ENCODE assay signal across 8 mouse cellular contexts in genomic region chr16:91864646-91865332, GRCm38 (mm10).
DNase-seq lines count a peak whose midpoint lies in the region; ATAC-seq lines count a peak whose summit lies in the region.
"Had no signal": no experiment of that assay in that cellular context is flagged by ENCODE, and none has a peak within 500 bp of the region (broad histone marks: within the 10 kb centered on the region; RNA-seq: fewer than 3 reads in every experiment).

No protein-coding gene starts in this region.

- WGBS in heart, embryonic 11.5 days (ENCODE audit: insufficient replicate concordance) = 52% methylated on average over 10 of the region's 10 CpGs
- WGBS in liver, embryonic 13.5 days (ENCODE audit: insufficient replicate concordance) = 32% methylated on average over 10 of the region's 10 CpGs

- peaks cover 7% of the 10 kb centered on the region; the same call in 1 of the 2 replicates for H3K36me3 ChIP-seq in heart, embryonic 11.5 days (ENCODE audit: control insufficient read depth, insufficient read depth, low read length)
- H3K36me3 ChIP-seq in liver, embryonic 13.5 days = peaks cover 84% of the 10 kb centered on the region

- H3K27me3 ChIP-seq in heart, embryonic 11.5 days (ENCODE audit: control insufficient read depth, insufficient read depth, low read length) = no peaks in the 10 kb centered on the region
- no peaks in the 10 kb centered on the region for H3K27me3 ChIP-seq in liver, embryonic 13.5 days

- H3K4me3 ChIP-seq in heart, embryonic 11.5 days (ENCODE audit: low read depth, low read length) = no peak overlapping the region
- peak overlapping the region; percentile 25; the same call in 1 of the 2 replicates for H3K4me3 ChIP-seq in liver, embryonic 13.5 days (replicated peaks)
- H3K4me3 ChIP-seq: midbrain, embryonic 10.5 days had no signal

- peak overlapping the region; percentile 20 for H3K4me2 ChIP-seq in heart, embryonic 11.5 days
- H3K4me2 ChIP-seq in liver, embryonic 13.5 days = peak overlapping the region; percentile 64

- H3K4me1 ChIP-seq in heart, embryonic 11.5 days (ENCODE audit: control insufficient read depth, insufficient read depth, low read length) = peaks cover 54% of the 10 kb centered on the region
- peaks cover 89% of the 10 kb centered on the region for H3K4me1 ChIP-seq in liver, embryonic 13.5 days (replicated peaks)

- peak; percentile 48 for DNase-seq in spleen, adult 12 weeks (ENCODE audit: low spot score)
- DNase-seq in spleen, adult 18-20 months = no peak
- DNase-seq in liver, embryonic 13.5 days = peak; percentile 84
- DNase-seq in left cerebral cortex, adult 11 months (ENCODE audit: low spot score) = no peak
- no peak for DNase-seq in thymus, postnatal 25 days
- DNase-seq in adrenal gland, adult 2 months = no peak

- H3K9ac ChIP-seq in heart, embryonic 11.5 days (ENCODE audit: low read depth, low read length) = peak overlapping the region; percentile 17; the same call in 1 of the 2 replicates
- peak overlapping the region; percentile 64 for H3K9ac ChIP-seq in liver, embryonic 13.5 days

- peak overlapping the region; percentile 80 for H3K27ac ChIP-seq in heart, embryonic 11.5 days (ENCODE audit: low read depth, low read length)
- H3K27ac ChIP-seq in liver, embryonic 13.5 days = peak overlapping the region; percentile 89
- H3K27ac ChIP-seq: midbrain, embryonic 10.5 days had no signal

- H3K9me3 ChIP-seq in heart, embryonic 11.5 days (replicated peaks; ENCODE audit: control insufficient read depth, low read length) = no peaks in the 10 kb centered on the region
- H3K9me3 ChIP-seq in liver, embryonic 13.5 days (replicated peaks) = no peaks in the 10 kb centered on the region
- H3K9me3 ChIP-seq: midbrain, embryonic 10.5 days had no signal

- peak; percentile 92 for ATAC-seq in heart, embryonic 11.5 days (replicated peaks; ENCODE audit: insufficient number of reproducible peaks, low FRiP score, low TSS enrichment)
- ATAC-seq in liver, embryonic 13.5 days (ENCODE audit: low read depth) = peak; percentile 99

Comparison
In these comparisons a context has a peak if more than half of its experiments do, and no peak if none do; other contexts are left out.
1. DNase-seq: peak in spleen, adult 12 weeks (single experiment) and liver, embryonic 13.5 days (single experiment); none in spleen, adult 18-20 months (0 of 2), left cerebral cortex, adult 11 months (single experiment), thymus, postnatal 25 days (single experiment) and adrenal gland, adult 2 months (single experiment).